Mouse (Mus musculus): ENCODE measurements around the gene Rfx8.

- TF ChIP-seq ZNF384 (IDR thresholded peaks at IDR 0.05; ENCODE audit: low read depth, low read length): no peak
- TF ChIP-seq ZC3H11A (IDR thresholded peaks at IDR 0.05; ENCODE audit: borderline replicate concordance, low read depth, low read length): no peak
- no peak for TF ChIP-seq CHD2 (IDR thresholded peaks at IDR 0.05; ENCODE audit: low read depth, low read length)
- no peak for TF ChIP-seq MAFK (IDR thresholded peaks at IDR 0.05; ENCODE audit: insufficient read depth, low read depth, low read length)
- TF ChIP-seq HCFC1 (IDR thresholded peaks at IDR 0.05; ENCODE audit: borderline replicate concordance, insufficient read depth, low read length): no peak
Measured at GRCm38 (mm10) chr1:39670211-39670935, 50.4 kb downstream of the Rfx8 start.

Data from ES-E14 (cell line).